Mouse (Mus musculus) heart, adult 2 months (tissue): ENCODE data around the gene Slc25a30.

Experiments
- CTCF ChIP-seq: fragments of 200-600 bp; IDR thresholded peaks from 2 replicates; pipeline ENCODE4 v1.8.1; 2022; ENCODE audit warnings: antibody characterized with exemption, mild to moderate bottlenecking, moderate library complexity
- POLR2A ChIP-seq: fragments of 200-500 bp; IDR thresholded peaks from 2 replicates; pipeline ENCODE4 v1.6.1; 2011; ENCODE audit warnings: mild to moderate bottlenecking, low read depth, low read length, control low read depth; ENCODE audit not compliant: insufficient read depth

- TF ChIP-seq CTCF (no peak), POLR2A (no peak)
Observed at GRCm38 (mm10) chr14:75758401-75758800, 28.4 kb downstream of the Slc25a30 start.
